Mouse (Mus musculus) urinary bladder, adult 18-20 months (tissue): Measurements from ENCODE around the gene Nlgn3.
"Not testable (repeated sequence)": the region's sequence is repeated elsewhere in the genome, so short reads cannot be mapped to it uniquely, and the experiment has no call there.

ENCODE experiments used
- DNase-seq, 2 experiments: peaks; one replicate each; pipeline ENCODE4 v3.0.0; 2022; ENCODE audit warnings: low spot score in 2 of 2, mixed read lengths in 2 of 2

Gene Nlgn3

GRCm38 (mm10) chrX:101300427-101301030 is 1.6 kb downstream of the Nlgn3 start:
- DNase-seq, result no peak

- DNase-seq, result no peak
Observed at GRCm38 (mm10) chrX:101301654-101302053, 2.7 kb downstream of the Nlgn3 start.

GRCm38 (mm10) chrX:101304646-101305045 is 5.7 kb downstream of the Nlgn3 start:
- DNase-seq, result no peak

- no peak for DNase-seq
Observed at GRCm38 (mm10) chrX:101309299-101309698, 10.3 kb downstream of the Nlgn3 start.

- DNase-seq, result no peak
Observed at GRCm38 (mm10) chrX:101313625-101314359, 14.8 kb downstream of the Nlgn3 start.

GRCm38 (mm10) chrX:101319775-101320174 is 20.8 kb downstream of the Nlgn3 start:
- DNase-seq, result no peak

- no peak for DNase-seq
Observed at GRCm38 (mm10) chrX:101325989-101326899, 27.3 kb downstream of the Nlgn3 start.

- DNase-seq, result peak; percentile 14 to 25
Observed at GRCm38 (mm10) chrX:101329372-101330028, 30.5 kb downstream of the Nlgn3 start.

- DNase-seq, result no peak
Observed at GRCm38 (mm10) chrX:101332031-101332374, 33.0 kb downstream of the Nlgn3 start.

- DNase-seq, result peak; percentile 47 to 80
Observed at GRCm38 (mm10) chrX:101332375-101333211, 33.6 kb downstream of the Nlgn3 start.

- DNase-seq, result no peak
Observed at GRCm38 (mm10) chrX:101334606-101335005, 35.6 kb downstream of the Nlgn3 start.

GRCm38 (mm10) chrX:101338666-101339065 is 39.7 kb downstream of the Nlgn3 start:
- no peak for DNase-seq

GRCm38 (mm10) chrX:101342837-101343236 is 43.9 kb downstream of the Nlgn3 start:
- DNase-seq, result not testable (repeated sequence)

GRCm38 (mm10) chrX:101345456-101345855 is 46.5 kb downstream of the Nlgn3 start:
- no peak for DNase-seq

GRCm38 (mm10) chrX:101346475-101346874 is 47.5 kb downstream of the Nlgn3 start:
- no peak for DNase-seq

- no peak for DNase-seq
Observed at GRCm38 (mm10) chrX:101351188-101351587, 52.2 kb downstream of the Nlgn3 start.

GRCm38 (mm10) chrX:101358902-101359301 is 59.9 kb downstream of the Nlgn3 start:
- not testable (repeated sequence) for DNase-seq

GRCm38 (mm10) chrX:101369001-101369400 is 70.0 kb downstream of the Nlgn3 start:
- no peak for DNase-seq

- no peak for DNase-seq
Observed at GRCm38 (mm10) chrX:101370573-101370972, 71.6 kb downstream of the Nlgn3 start.

- DNase-seq, result no peak
Observed at GRCm38 (mm10) chrX:101372946-101373345, 74.0 kb downstream of the Nlgn3 start.
